Comparison of ENCODE assay signal across 9 mouse cellular contexts in the genomic region with DNA sequence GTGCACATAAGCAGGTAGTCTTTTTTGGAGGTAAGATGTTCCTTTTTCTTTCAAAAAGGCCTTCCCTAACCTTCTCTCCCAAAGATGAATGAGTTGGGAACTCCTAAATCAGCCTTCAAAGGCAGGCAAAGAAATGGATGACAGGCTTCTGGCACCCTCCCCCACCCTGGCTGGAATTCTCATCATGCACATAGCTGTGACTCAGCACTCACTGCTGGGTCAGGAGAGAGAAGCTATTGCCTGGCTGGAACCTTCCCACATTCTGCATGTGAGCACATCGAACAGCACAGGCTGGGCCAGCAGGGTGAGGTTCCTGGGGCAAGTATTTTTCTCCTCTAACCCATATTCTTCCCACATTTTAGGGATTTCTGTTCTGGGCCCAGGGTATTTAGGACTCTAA. TPM values are rescaled to one million over a fixed set of nuclear protein-coding genes. Genes with fewer than 3 reads are reported as not detected.
A peak's percentile ranks its signal among the peaks of the same experiment; 100 is the strongest.
DNase-seq lines count a peak whose midpoint lies in the region; ATAC-seq lines count a peak whose summit lies in the region.
"Had no signal": no experiment of that assay in that cellular context is flagged by ENCODE, and none has a peak within 500 bp of the region (broad histone marks: within the 10 kb centered on the region; RNA-seq: fewer than 3 reads in every experiment).

No protein-coding gene starts in this region.

- intact Hi-C loops in left cerebral cortex, postnatal 4 days (cut with DNase I): no loop called here

- 88% methylated on average over 1 of the region's 1 CpGs for WGBS in midbrain, embryonic 13.5 days

- H3K4me3 ChIP-seq in midbrain, embryonic 13.5 days (replicated peaks): no peak overlapping the region
- H3K4me3 ChIP-seq: erythroblast, embryonic 14.5 days had no signal

- no peak overlapping the region for H3K4me2 ChIP-seq in midbrain, embryonic 13.5 days (replicated peaks)

- peak; percentile 24 for DNase-seq in embryo, embryonic 11 days
- no peak for DNase-seq in embryo, embryonic 9.5 days (ENCODE audit: extremely low spot score)
- DNase-seq in 3134 (ENCODE audit: extremely low read depth, insufficient read length, low spot score): peak; percentile 64
- DNase-seq in adrenal gland, postnatal 25 days: peak; percentile 73
- peak; percentile 67 to 76 for DNase-seq in heart, adult 9 months (ENCODE audit: low spot score in 2 of 2)
- peak; percentile 10 for DNase-seq in left cerebral cortex, postnatal 4 days
- DNase-seq in yolk sac, embryonic 10.5 days (ENCODE audit: low spot score): peak; percentile 55

- H3K9ac ChIP-seq in midbrain, embryonic 13.5 days (replicated peaks): no peak overlapping the region

- 0 out of 2 replicates have a peak, but pooled peaks cover 3% of the 10 kb centered on the region for H3K4me1 ChIP-seq in midbrain, embryonic 13.5 days (replicated peaks)

- no peaks in the 10 kb centered on the region for H3K27me3 ChIP-seq in midbrain, embryonic 13.5 days

- ATAC-seq in midbrain, embryonic 13.5 days: no peak

- H3K36me3 ChIP-seq in midbrain, embryonic 13.5 days: 0 out of 2 replicates have a peak, but pooled peaks cover 4% of the 10 kb centered on the region

- no peak overlapping the region for H3K27ac ChIP-seq in midbrain, embryonic 13.5 days

- H3K9me3 ChIP-seq in midbrain, embryonic 13.5 days: no peaks in the 10 kb centered on the region

RNA-seq across cellular contexts. Expression of a gene that starts 58.1 kb away (rescaled TPM):
- total RNA-seq in adrenal gland, postnatal 25 days (2021): 2.0 and 3.2 TPM in 2 replicates
- total RNA-seq in left cerebral cortex, postnatal 4 days (2021): 1 to 10 TPM; 6.7 to 9.0 TPM
- polyA plus RNA-seq in midbrain, embryonic 13.5 days (2015; fragmentation: Nextera tagmentation; extraction: Ambion mirVana): 1.2 and 1.6 TPM in 2 replicates
